Mouse (Mus musculus): ENCODE measurements around the gene Ntrk3. TPM values are rescaled to one million over a fixed set of nuclear protein-coding genes. Genes with fewer than 3 reads are reported as not detected.

Ntrk3 gene
- total RNA-seq, 2 experiments from 2014 or later = not detected

GRCm38 (mm10) chr7:78397215-78397614 is 340.6 kb downstream of the Ntrk3 start:
- ATAC-seq (replicated peaks; ENCODE audit: low FRiP score, poor library complexity, severe bottlenecking) = no peak

- ATAC-seq (replicated peaks; ENCODE audit: low FRiP score, poor library complexity, severe bottlenecking) = no peak
Measured at GRCm38 (mm10) chr7:78390019-78390418, 347.8 kb downstream of the Ntrk3 start.

GRCm38 (mm10) chr7:78388101-78388500 is 349.7 kb downstream of the Ntrk3 start:
- no peak for ATAC-seq (replicated peaks; ENCODE audit: low FRiP score, poor library complexity, severe bottlenecking)

GRCm38 (mm10) chr7:78385971-78386370 is 351.8 kb downstream of the Ntrk3 start:
- ATAC-seq (replicated peaks; ENCODE audit: low FRiP score, poor library complexity, severe bottlenecking) = no peak

GRCm38 (mm10) chr7:78384111-78384510 is 353.7 kb downstream of the Ntrk3 start:
- ATAC-seq (replicated peaks; ENCODE audit: low FRiP score, poor library complexity, severe bottlenecking) = no peak

GRCm38 (mm10) chr7:78382126-78382525 is 355.7 kb downstream of the Ntrk3 start:
- ATAC-seq (replicated peaks; ENCODE audit: low FRiP score, poor library complexity, severe bottlenecking) = no peak

GRCm38 (mm10) chr7:78379784-78380183 is 358.0 kb downstream of the Ntrk3 start:
- no peak for ATAC-seq (replicated peaks; ENCODE audit: low FRiP score, poor library complexity, severe bottlenecking)

GRCm38 (mm10) chr7:78378306-78378705 is 359.5 kb downstream of the Ntrk3 start:
- no peak for ATAC-seq (replicated peaks; ENCODE audit: low FRiP score, poor library complexity, severe bottlenecking)

GRCm38 (mm10) chr7:78376875-78377274 is 360.9 kb downstream of the Ntrk3 start:
- no peak for ATAC-seq (replicated peaks; ENCODE audit: low FRiP score, poor library complexity, severe bottlenecking)

GRCm38 (mm10) chr7:78361341-78362309 is 376.2 kb downstream of the Ntrk3 start:
- ATAC-seq (replicated peaks; ENCODE audit: low FRiP score, poor library complexity, severe bottlenecking) = no peak

GRCm38 (mm10) chr7:78347464-78347863 is 390.3 kb downstream of the Ntrk3 start:
- ATAC-seq (replicated peaks; ENCODE audit: low FRiP score, poor library complexity, severe bottlenecking) = no peak

- ATAC-seq (replicated peaks; ENCODE audit: low FRiP score, poor library complexity, severe bottlenecking) = no peak
Measured at GRCm38 (mm10) chr7:78333422-78333821, 404.4 kb downstream of the Ntrk3 start.

GRCm38 (mm10) chr7:78328301-78328700 is 409.5 kb downstream of the Ntrk3 start:
- no peak for ATAC-seq (replicated peaks; ENCODE audit: low FRiP score, poor library complexity, severe bottlenecking)

- no peak for ATAC-seq (replicated peaks; ENCODE audit: low FRiP score, poor library complexity, severe bottlenecking)
Measured at GRCm38 (mm10) chr7:78326185-78326584, 411.6 kb downstream of the Ntrk3 start.

GRCm38 (mm10) chr7:78318640-78319039 is 419.2 kb downstream of the Ntrk3 start:
- ATAC-seq (replicated peaks; ENCODE audit: low FRiP score, poor library complexity, severe bottlenecking) = no peak

- no peak for ATAC-seq (replicated peaks; ENCODE audit: low FRiP score, poor library complexity, severe bottlenecking)
Measured at GRCm38 (mm10) chr7:78305770-78306169, 432.0 kb downstream of the Ntrk3 start.

GRCm38 (mm10) chr7:78305029-78305428 is 432.8 kb downstream of the Ntrk3 start:
- no peak for ATAC-seq (replicated peaks; ENCODE audit: low FRiP score, poor library complexity, severe bottlenecking)

GRCm38 (mm10) chr7:78297290-78297689 is 440.5 kb downstream of the Ntrk3 start:
- no peak for ATAC-seq (replicated peaks; ENCODE audit: low FRiP score, poor library complexity, severe bottlenecking)

GRCm38 (mm10) chr7:78294322-78294721 is 443.5 kb downstream of the Ntrk3 start:
- ATAC-seq (replicated peaks; ENCODE audit: low FRiP score, poor library complexity, severe bottlenecking) = no peak

GRCm38 (mm10) chr7:78290186-78290585 is 447.6 kb downstream of the Ntrk3 start:
- ATAC-seq (replicated peaks; ENCODE audit: low FRiP score, poor library complexity, severe bottlenecking) = no peak

- no peak for ATAC-seq (replicated peaks; ENCODE audit: low FRiP score, poor library complexity, severe bottlenecking)
Measured at GRCm38 (mm10) chr7:78286516-78287238, 451.1 kb downstream of the Ntrk3 start.
